10 mouse cellular contexts compared by ENCODE assay signal in genomic region chr7:83242233-83242632, GRCm38 (mm10).
DNase-seq lines count a peak whose midpoint lies in the region; ATAC-seq and TF ChIP-seq lines count a peak whose summit lies in the region.
"Had no signal": no experiment of that assay in that cellular context is flagged by ENCODE, and none has a peak within 500 bp of the region (broad histone marks: within the 10 kb centered on the region; RNA-seq: fewer than 3 reads in every experiment).

No protein-coding gene starts in this region.

- H3K36me3 ChIP-seq in midbrain, postnatal 0 days (ENCODE audit: insufficient read depth, low read length) = no peaks in the 10 kb centered on the region
- H3K36me3 ChIP-seq in midbrain, embryonic 11.5 days (ENCODE audit: control insufficient read depth, insufficient read depth, low read length) = no peaks in the 10 kb centered on the region
- H3K36me3 ChIP-seq: G1E; hindbrain, embryonic 15.5 days had no signal

- no peak overlapping the region for H3K4me2 ChIP-seq in midbrain, postnatal 0 days (ENCODE audit: low read depth, low read length, poor library complexity, severe bottlenecking)
- no peak overlapping the region for H3K4me2 ChIP-seq in midbrain, embryonic 11.5 days
- H3K4me2 ChIP-seq: hindbrain, embryonic 15.5 days had no signal

- no peaks in the 10 kb centered on the region for H3K27me3 ChIP-seq in midbrain, postnatal 0 days (ENCODE audit: insufficient read depth, low read length)
- no peaks in the 10 kb centered on the region for H3K27me3 ChIP-seq in midbrain, embryonic 11.5 days (ENCODE audit: control insufficient read depth, insufficient read depth, low read length)
- H3K27me3 ChIP-seq: hindbrain, embryonic 15.5 days had no signal

- peak; percentile 33 for DNase-seq in midbrain, postnatal 0 days (ENCODE audit: low spot score)
- no peak for DNase-seq in midbrain, embryonic 11.5 days (ENCODE audit: low spot score, missing footprints)
- peak; percentile 22 for DNase-seq in embryo, embryonic 10.5 days (ENCODE audit: low spot score)
- DNase-seq in heart, postnatal 4 days = peak; percentile 51
- DNase-seq in skeletal muscle tissue, adult 2 months (ENCODE audit: low read depth, low spot score) = peak; percentile 46
- DNase-seq in spleen, adult 18-20 months = no peak
- no peak for DNase-seq in right cerebral cortex, postnatal 25 days
- no peak for DNase-seq in MN1 (ENCODE audit: low spot score)

- TF ChIP-seq CTCF in midbrain, postnatal 0 days (IDR thresholded peaks at IDR 0.05) = no peak

- no peak overlapping the region for H3K9ac ChIP-seq in midbrain, postnatal 0 days (replicated peaks; ENCODE audit: low read length, poor library complexity, severe bottlenecking)
- no peak overlapping the region for H3K9ac ChIP-seq in midbrain, embryonic 11.5 days (ENCODE audit: low read length)
- H3K9ac ChIP-seq: hindbrain, embryonic 15.5 days had no signal

- H3K9me3 ChIP-seq in midbrain, postnatal 0 days (ENCODE audit: low read length) = no peaks in the 10 kb centered on the region
- no peaks in the 10 kb centered on the region for H3K9me3 ChIP-seq in midbrain, embryonic 11.5 days (ENCODE audit: control insufficient read depth, low read length)
- H3K9me3 ChIP-seq: G1E; hindbrain, embryonic 15.5 days had no signal

- 49% methylated on average over 3 of the region's 3 CpGs for WGBS in midbrain, postnatal 0 days
- 58% methylated on average over 3 of the region's 3 CpGs for WGBS in midbrain, embryonic 11.5 days

- ATAC-seq in midbrain, postnatal 0 days (ENCODE audit: low FRiP score) = no peak
- ATAC-seq in midbrain, embryonic 11.5 days (ENCODE audit: low FRiP score) = no peak

- H3K27ac ChIP-seq in midbrain, postnatal 0 days (ENCODE audit: low read depth, low read length) = no peak overlapping the region
- no peak overlapping the region for H3K27ac ChIP-seq in midbrain, embryonic 11.5 days (ENCODE audit: low read depth, low read length)
- H3K27ac ChIP-seq: hindbrain, embryonic 15.5 days had no signal

- no peaks in the 10 kb centered on the region for H3K4me1 ChIP-seq in midbrain, postnatal 0 days (ENCODE audit: insufficient read depth, low read length)
- H3K4me1 ChIP-seq in midbrain, embryonic 11.5 days (ENCODE audit: control insufficient read depth, insufficient read depth, low read length) = no peaks in the 10 kb centered on the region
- H3K4me1 ChIP-seq: hindbrain, embryonic 15.5 days had no signal

- H3K4me3 ChIP-seq in midbrain, postnatal 0 days (ENCODE audit: low read depth, low read length) = no peak overlapping the region
- H3K4me3 ChIP-seq in midbrain, embryonic 11.5 days (ENCODE audit: low read depth, low read length) = no peak overlapping the region
- H3K4me3 ChIP-seq: hindbrain, embryonic 15.5 days had no signal

Comparison
In these comparisons a context has a peak if more than half of its experiments do, and no peak if none do; other contexts are left out.
1. DNase-seq: peak in midbrain, postnatal 0 days (single experiment), embryo, embryonic 10.5 days (single experiment), heart, postnatal 4 days (single experiment) and skeletal muscle tissue, adult 2 months (single experiment); none in midbrain, embryonic 11.5 days (single experiment), spleen, adult 18-20 months (0 of 2), right cerebral cortex, postnatal 25 days (single experiment) and MN1 (single experiment).